Mouse (Mus musculus): ENCODE measurements at regions not wholly inside any gene's neighbourhood (a gene's known extent, or its start where the extent isn't known, plus 50 kb on each side); places are given as distances from the start of the nearest gene placed in this dataset.
"Not testable (repeated sequence)": the region's sequence is repeated elsewhere in the genome, so short reads cannot be mapped to it uniquely, and the experiment has no call there.

DNA sequence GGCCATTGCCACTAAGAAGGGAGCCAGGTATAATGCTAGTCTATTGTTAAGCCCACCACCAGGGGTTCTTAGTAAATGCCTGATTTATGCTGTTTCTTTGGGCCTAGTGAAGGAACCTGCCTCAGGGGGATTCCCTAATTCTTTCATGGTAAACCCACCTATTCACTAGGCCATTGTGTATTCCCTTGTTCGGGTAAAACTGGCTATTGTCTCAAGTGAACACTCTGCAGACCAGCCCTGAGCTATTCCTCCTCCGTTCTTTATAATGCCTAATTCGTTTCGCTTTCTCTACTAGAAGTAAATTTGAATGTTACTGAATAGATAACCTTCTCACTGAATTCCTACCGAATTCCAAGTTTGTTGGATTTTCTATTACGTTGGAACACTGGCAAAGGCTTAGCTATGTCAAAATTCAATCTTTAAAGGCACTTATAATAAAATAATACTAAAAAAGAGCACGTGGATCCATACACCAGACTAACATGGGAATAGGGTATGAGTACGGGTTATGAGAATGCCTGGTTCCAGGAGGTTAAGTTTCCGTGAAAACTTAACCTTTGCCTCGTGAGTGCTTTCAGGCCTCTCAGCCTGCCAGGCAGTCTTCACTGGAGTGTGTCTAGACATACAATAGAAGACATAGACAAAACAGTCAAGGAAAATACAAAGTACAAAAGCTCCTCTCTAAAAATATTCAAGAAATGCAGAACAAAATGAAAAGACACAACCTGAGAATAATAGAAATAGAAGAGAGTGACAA lies 536.8 kb upstream of the Cntn5 start:
- intact Hi-C loops (cut with DNase I); H3K27me3 ChIP-seq (ENCODE audit: control insufficient read depth, insufficient read depth, low read length); H3K79me2 ChIP-seq (replicated peaks; ENCODE audit: control insufficient read depth, insufficient read depth, low read length); H3K4me1 ChIP-seq (ENCODE audit: control insufficient read depth, insufficient read depth, low read length); DNase-seq; H3K9ac ChIP-seq (ENCODE audit: low read depth, low read length); H3K4me3 ChIP-seq; H3K36me3 ChIP-seq (ENCODE audit: control insufficient read depth, insufficient read depth, low read length); H3K27ac ChIP-seq: not testable (repeated sequence)
- 71% methylated on average over 10 of the region's 10 CpGs for WGBS

- no peak overlapping the region for H3K4me3 ChIP-seq
- DNase-seq = no peak
- H3K4me1 ChIP-seq (ENCODE audit: control insufficient read depth, insufficient read depth, low read length) = no peaks in the 10 kb centered on the region
- no peaks in the 10 kb centered on the region for H3K27me3 ChIP-seq (ENCODE audit: control insufficient read depth, insufficient read depth, low read length)
- intact Hi-C loops (cut with DNase I) = no loop called here
- no peak for TF ChIP-seq CTCF (IDR thresholded peaks at IDR 0.05)
- TF ChIP-seq POLR2A (IDR thresholded peaks at IDR 0.05; ENCODE audit: insufficient read depth, low read depth, low read length) = no peak
- TF ChIP-seq EP300 (IDR thresholded peaks at IDR 0.05; ENCODE audit: insufficient read depth, low read depth, low read length) = no peak
- no peaks in the 10 kb centered on the region for H3K36me3 ChIP-seq (ENCODE audit: control insufficient read depth, insufficient read depth, low read length)
- WGBS = 50% methylated on average over 1 of the region's 1 CpGs
- no peak overlapping the region for H3K27ac ChIP-seq
- no peak overlapping the region for H3K9ac ChIP-seq (ENCODE audit: low read depth, low read length)
- no peaks in the 10 kb centered on the region for H3K79me2 ChIP-seq (replicated peaks; ENCODE audit: control insufficient read depth, insufficient read depth, low read length)
Observed at GRCm38 (mm10) chr9:11436443-11437167, 532.0 kb upstream of the Cntn5 start.

GRCm38 (mm10) chr9:11436014-11436413 lies 531.4 kb upstream of the Cntn5 start:
- intact Hi-C loops (cut with DNase I) = no loop called here
- Histone ChIP-seq H3K27ac (no peak overlapping the region), H3K4me1 (ENCODE audit: control insufficient read depth, insufficient read depth, low read length) (no peaks in the 10 kb centered on the region), H3K4me3 (no peak overlapping the region), H3K9ac (ENCODE audit: low read depth, low read length) (no peak overlapping the region), H3K79me2 (replicated peaks; ENCODE audit: control insufficient read depth, insufficient read depth, low read length) (no peaks in the 10 kb centered on the region), H3K36me3 (ENCODE audit: control insufficient read depth, insufficient read depth, low read length) (no peaks in the 10 kb centered on the region), H3K27me3 (ENCODE audit: control insufficient read depth, insufficient read depth, low read length) (no peaks in the 10 kb centered on the region)
- 64% methylated on average over 2 of the region's 2 CpGs for WGBS
- DNase-seq = no peak
- TF ChIP-seq POLR2A (IDR thresholded peaks at IDR 0.05; ENCODE audit: insufficient read depth, low read depth, low read length) (no peak), CTCF (IDR thresholded peaks at IDR 0.05) (no peak), EP300 (IDR thresholded peaks at IDR 0.05; ENCODE audit: insufficient read depth, low read depth, low read length) (no peak)

- no peak for DNase-seq
- intact Hi-C loops (cut with DNase I) = no loop called here
- no peak overlapping the region for H3K9ac ChIP-seq (ENCODE audit: low read depth, low read length)
- no peaks in the 10 kb centered on the region for H3K4me1 ChIP-seq (ENCODE audit: control insufficient read depth, insufficient read depth, low read length)
- TF ChIP-seq POLR2A (IDR thresholded peaks at IDR 0.05; ENCODE audit: insufficient read depth, low read depth, low read length) (no peak), CTCF (IDR thresholded peaks at IDR 0.05) (peak; percentile 42), EP300 (IDR thresholded peaks at IDR 0.05; ENCODE audit: insufficient read depth, low read depth, low read length) (no peak)
- 11% methylated on average over 2 of the region's 2 CpGs for WGBS
- H3K27me3 ChIP-seq (ENCODE audit: control insufficient read depth, insufficient read depth, low read length) = no peaks in the 10 kb centered on the region
- no peaks in the 10 kb centered on the region for H3K79me2 ChIP-seq (replicated peaks; ENCODE audit: control insufficient read depth, insufficient read depth, low read length)
- no peak overlapping the region for H3K4me3 ChIP-seq
- H3K27ac ChIP-seq = no peak overlapping the region
- H3K36me3 ChIP-seq (ENCODE audit: control insufficient read depth, insufficient read depth, low read length) = no peaks in the 10 kb centered on the region
Observed at GRCm38 (mm10) chr9:11435019-11435418, 530.4 kb upstream of the Cntn5 start.

DNA sequence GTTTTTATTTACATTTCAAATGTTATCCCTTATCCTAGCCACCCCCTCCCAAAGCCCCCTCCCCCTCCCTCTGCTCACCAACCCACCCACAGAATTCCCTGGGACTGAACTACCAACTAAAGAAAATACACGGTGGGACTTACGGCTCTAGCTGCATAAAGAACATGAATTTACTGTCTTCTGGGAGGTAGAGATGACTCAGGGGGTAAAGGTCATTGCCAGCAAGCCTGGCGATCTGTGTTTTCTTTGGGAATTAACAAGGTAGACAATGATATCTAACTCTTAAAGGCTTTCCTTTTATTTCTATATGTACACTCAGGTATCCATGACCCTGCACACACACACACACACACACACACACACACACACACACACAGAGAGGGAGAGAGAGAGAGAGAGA lies 521.9 kb upstream of the Cntn5 start:
- Histone ChIP-seq H3K79me2 (replicated peaks; ENCODE audit: control insufficient read depth, insufficient read depth, low read length) (no peaks in the 10 kb centered on the region), H3K4me1 (ENCODE audit: control insufficient read depth, insufficient read depth, low read length) (no peaks in the 10 kb centered on the region), H3K27me3 (ENCODE audit: control insufficient read depth, insufficient read depth, low read length) (no peaks in the 10 kb centered on the region), H3K27ac (no peak overlapping the region), H3K36me3 (ENCODE audit: control insufficient read depth, insufficient read depth, low read length) (no peaks in the 10 kb centered on the region), H3K9ac (ENCODE audit: low read depth, low read length) (no peak overlapping the region), H3K4me3 (no peak overlapping the region)
- no peak for TF ChIP-seq EP300 (IDR thresholded peaks at IDR 0.05; ENCODE audit: insufficient read depth, low read depth, low read length)
- no peak for TF ChIP-seq POLR2A (IDR thresholded peaks at IDR 0.05; ENCODE audit: insufficient read depth, low read depth, low read length)
- TF ChIP-seq CTCF (IDR thresholded peaks at IDR 0.05) = no peak
- WGBS = 73% methylated on average over 3 of the region's 3 CpGs
- intact Hi-C loops (cut with DNase I) = no loop called here
- no peak for DNase-seq

GRCm38 (mm10) chr9:11396829-11397228 lies 492.3 kb upstream of the Cntn5 start:
- no peaks in the 10 kb centered on the region for H3K27me3 ChIP-seq (ENCODE audit: control insufficient read depth, insufficient read depth, low read length)
- no peak overlapping the region for H3K27ac ChIP-seq
- 63% methylated on average over 2 of the region's 2 CpGs for WGBS
- H3K36me3 ChIP-seq (ENCODE audit: control insufficient read depth, insufficient read depth, low read length) = no peaks in the 10 kb centered on the region
- TF ChIP-seq POLR2A (IDR thresholded peaks at IDR 0.05; ENCODE audit: insufficient read depth, low read depth, low read length) = no peak
- no peak for TF ChIP-seq CTCF (IDR thresholded peaks at IDR 0.05)
- no peak for TF ChIP-seq EP300 (IDR thresholded peaks at IDR 0.05; ENCODE audit: insufficient read depth, low read depth, low read length)
- no peak overlapping the region for H3K4me3 ChIP-seq
- no peaks in the 10 kb centered on the region for H3K4me1 ChIP-seq (ENCODE audit: control insufficient read depth, insufficient read depth, low read length)
- DNase-seq = no peak
- intact Hi-C loops (cut with DNase I) = no loop called here
- H3K79me2 ChIP-seq (replicated peaks; ENCODE audit: control insufficient read depth, insufficient read depth, low read length) = no peaks in the 10 kb centered on the region
- no peak overlapping the region for H3K9ac ChIP-seq (ENCODE audit: low read depth, low read length)
